Comparison of ENCODE assay signal across 12 mouse cellular contexts in genomic region chr9:27026708-27027107, GRCm38 (mm10). TPM values are rescaled to one million over a fixed set of nuclear protein-coding genes. Genes with fewer than 3 reads are reported as not detected.
A peak's percentile ranks its signal among the peaks of the same experiment; 100 is the strongest.
DNase-seq lines count a peak whose midpoint lies in the region; ATAC-seq and TF ChIP-seq lines count a peak whose summit lies in the region.
"Had no signal": no experiment of that assay in that cellular context is flagged by ENCODE, and none has a peak within 500 bp of the region (broad histone marks: within the 10 kb centered on the region; RNA-seq: fewer than 3 reads in every experiment).

No protein-coding gene starts in this region.

- H3K9me3 ChIP-seq in heart, embryonic 16.5 days (replicated peaks; ENCODE audit: control insufficient read depth, low read length): no peaks in the 10 kb centered on the region
- no peaks in the 10 kb centered on the region for H3K9me3 ChIP-seq in neural tube, embryonic 12.5 days
- H3K9me3 ChIP-seq in limb, embryonic 13.5 days: no peaks in the 10 kb centered on the region
- H3K9me3 ChIP-seq: liver, embryonic 15.5 days had no signal

- intact Hi-C loops in heart, adult 2 months (cut with DNase I): no loop called here
- intact Hi-C loops in gastrocnemius, postnatal 14 days (cut with DNase I; ENCODE audit: low total_unique reads): no loop called here

- peak overlapping the region; percentile 28; the same call in 1 of the 2 replicates for H3K4me2 ChIP-seq in heart, embryonic 16.5 days (ENCODE audit: low read depth, low read length)
- peak overlapping the region; percentile 87; the same call in 1 of the 2 replicates for H3K4me2 ChIP-seq in neural tube, embryonic 12.5 days (replicated peaks)
- H3K4me2 ChIP-seq in limb, embryonic 13.5 days (replicated peaks): peak overlapping the region; percentile 19; the same call in 1 of the 2 replicates

- no peaks in the 10 kb centered on the region for H3K27me3 ChIP-seq in heart, embryonic 16.5 days (ENCODE audit: control insufficient read depth, insufficient read depth, low read length)
- no peaks in the 10 kb centered on the region for H3K27me3 ChIP-seq in heart, adult 2 months (ENCODE audit: control insufficient read depth, insufficient read depth, low read length)
- H3K27me3 ChIP-seq in neural tube, embryonic 12.5 days (replicated peaks): no peaks in the 10 kb centered on the region
- no peaks in the 10 kb centered on the region for H3K27me3 ChIP-seq in limb, embryonic 13.5 days
- H3K27me3 ChIP-seq: liver, embryonic 15.5 days had no signal

- no peak overlapping the region for H3K9ac ChIP-seq in heart, embryonic 16.5 days (ENCODE audit: low read length)
- H3K9ac ChIP-seq in heart, adult 2 months (ENCODE audit: low read depth, low read length): no peak overlapping the region
- no peak overlapping the region for H3K9ac ChIP-seq in neural tube, embryonic 12.5 days
- no peak overlapping the region for H3K9ac ChIP-seq in limb, embryonic 13.5 days

- no peak for TF ChIP-seq POLR2A in heart, adult 2 months (IDR thresholded peaks at IDR 0.05; ENCODE audit: insufficient read depth, low read depth, low read length)

- no peak overlapping the region for H3K4me3 ChIP-seq in heart, embryonic 16.5 days (ENCODE audit: low read length)
- no peak overlapping the region for H3K4me3 ChIP-seq in heart, adult 2 months
- no peak overlapping the region for H3K4me3 ChIP-seq in neural tube, embryonic 12.5 days
- H3K4me3 ChIP-seq in limb, embryonic 13.5 days: no peak overlapping the region
- H3K4me3 ChIP-seq: liver, embryonic 15.5 days had no signal

- ATAC-seq in heart, embryonic 16.5 days (replicated peaks; ENCODE audit: extremely low read depth, insufficient read depth, low FRiP score): no peak
- no peak for ATAC-seq in neural tube, embryonic 12.5 days (ENCODE audit: low FRiP score, low read depth)
- ATAC-seq in limb, embryonic 13.5 days (ENCODE audit: low FRiP score, low read depth): no peak

- no peak overlapping the region for H3K27ac ChIP-seq in heart, embryonic 16.5 days (ENCODE audit: low read length)
- H3K27ac ChIP-seq in heart, adult 2 months: no peak overlapping the region
- no peak overlapping the region for H3K27ac ChIP-seq in neural tube, embryonic 12.5 days
- H3K27ac ChIP-seq in limb, embryonic 13.5 days: no peak overlapping the region
- H3K27ac ChIP-seq: liver, embryonic 15.5 days had no signal

- no peak for TF ChIP-seq CTCF in heart, adult 2 months (IDR thresholded peaks at IDR 0.05)

- DNase-seq in heart, adult 2 months: no peak
- no peak for DNase-seq in neural tube, embryonic 10.5 days (ENCODE audit: extremely low spot score, low spot score)
- peak; percentile 81 to 86 for DNase-seq in spleen, postnatal 36 days (ENCODE audit: low spot score in 2 of 2)
- no peak for DNase-seq in adrenal gland, postnatal 10 days
- no peak for DNase-seq in gastrocnemius, postnatal 14 days
- DNase-seq: adrenal gland, postnatal 36 days; cerebellum, postnatal 14 days; right cerebral cortex, postnatal 4 days had no signal

- WGBS in heart, embryonic 16.5 days: 52% methylated on average over 1 of the region's 1 CpGs
- WGBS in heart, adult 2 months: 33% methylated on average over 1 of the region's 1 CpGs
- WGBS in neural tube, embryonic 12.5 days: 83% methylated on average over 1 of the region's 1 CpGs
- 92% methylated on average over 1 of the region's 1 CpGs for WGBS in limb, embryonic 13.5 days

- peaks cover 34% of the 10 kb centered on the region for H3K4me1 ChIP-seq in heart, embryonic 16.5 days (ENCODE audit: control insufficient read depth, insufficient read depth, low read length)
- H3K4me1 ChIP-seq in heart, adult 2 months (ENCODE audit: control insufficient read depth, insufficient read depth, low read length): peaks cover 13% of the 10 kb centered on the region
- H3K4me1 ChIP-seq in neural tube, embryonic 12.5 days: peaks cover 36% of the 10 kb centered on the region
- H3K4me1 ChIP-seq in limb, embryonic 13.5 days: peaks cover 37% of the 10 kb centered on the region

- peaks cover 10% of the 10 kb centered on the region for H3K79me2 ChIP-seq in heart, adult 2 months (replicated peaks; ENCODE audit: control insufficient read depth, insufficient read depth, low read length)

- H3K36me3 ChIP-seq in heart, embryonic 16.5 days (ENCODE audit: control insufficient read depth, insufficient read depth): no peaks in the 10 kb centered on the region
- peaks cover 10% of the 10 kb centered on the region for H3K36me3 ChIP-seq in heart, adult 2 months (ENCODE audit: control insufficient read depth, insufficient read depth, low read length)
- peaks cover 4% of the 10 kb centered on the region; the same call in 1 of the 2 replicates for H3K36me3 ChIP-seq in neural tube, embryonic 12.5 days
- peaks cover 26% of the 10 kb centered on the region for H3K36me3 ChIP-seq in limb, embryonic 13.5 days

- TF ChIP-seq EP300 in heart, adult 2 months (IDR thresholded peaks at IDR 0.05; ENCODE audit: insufficient read depth, low read depth, low read length): no peak

RNA-seq across cellular contexts. Expression of gene Vps26b, which starts 3.2 kb away (rescaled TPM):
- 21.2 and 22.3 TPM in 2 replicates for polyA plus RNA-seq in heart, embryonic 16.5 days (2015; fragmentation: Nextera tagmentation; extraction: Ambion mirVana)
- total RNA-seq in heart, adult 2 months (2021): 10 to 100 TPM; 26.7 to 27.3 TPM
- polyA plus RNA-seq in heart, adult 2 months (2012; rRNA removed): 16.9 and 26.7 TPM in 2 replicates
- polyA plus RNA-seq in neural tube, embryonic 12.5 days (2016; fragmentation: Nextera tagmentation; extraction: Ambion mirVana): 66.2 TPM in 2 replicates
- 37.7 and 39.8 TPM in 2 replicates for polyA plus RNA-seq in limb, embryonic 13.5 days (2015; fragmentation: Nextera tagmentation; extraction: Ambion mirVana)
- total RNA-seq in adrenal gland, postnatal 10 days (2021): 10 to 100 TPM; 32.8 to 38.7 TPM
- total RNA-seq in gastrocnemius, postnatal 14 days (2021): 10 to 100 TPM; 28.1 to 28.4 TPM

RNA-seq across cellular contexts. Expression of gene Ncapd3, which starts 3.3 kb away (rescaled TPM):
- polyA plus RNA-seq in heart, embryonic 16.5 days (2015; fragmentation: Nextera tagmentation; extraction: Ambion mirVana): 21.0 and 22.8 TPM in 2 replicates
- 1 to 10 TPM; 8.5 to 9.0 TPM for total RNA-seq in heart, adult 2 months (2021)
- polyA plus RNA-seq in heart, adult 2 months (2012; rRNA removed): 10.0 and 14.5 TPM in 2 replicates
- 24.8 and 27.6 TPM in 2 replicates for polyA plus RNA-seq in neural tube, embryonic 12.5 days (2016; fragmentation: Nextera tagmentation; extraction: Ambion mirVana)
- polyA plus RNA-seq in limb, embryonic 13.5 days (2015; fragmentation: Nextera tagmentation; extraction: Ambion mirVana): 24.0 and 25.8 TPM in 2 replicates
- 10 to 100 TPM; 19.2 to 26.0 TPM for total RNA-seq in adrenal gland, postnatal 10 days (2021)
- 1 to 10 TPM; 5.1 to 6.8 TPM for total RNA-seq in gastrocnemius, postnatal 14 days (2021)

RNA-seq across cellular contexts. Expression of gene Thyn1, which starts 27.2 kb away (rescaled TPM):
- 89.7 and 90.6 TPM in 2 replicates for polyA plus RNA-seq in heart, embryonic 16.5 days (2015; fragmentation: Nextera tagmentation; extraction: Ambion mirVana)
- 10 to 100 TPM; 23.8 to 25.4 TPM for total RNA-seq in heart, adult 2 months (2021)
- 7.6 and 15.1 TPM in 2 replicates for polyA plus RNA-seq in heart, adult 2 months (2012; rRNA removed)
- polyA plus RNA-seq in neural tube, embryonic 12.5 days (2016; fragmentation: Nextera tagmentation; extraction: Ambion mirVana): 128 and 136 TPM in 2 replicates
- 148 and 153 TPM in 2 replicates for polyA plus RNA-seq in limb, embryonic 13.5 days (2015; fragmentation: Nextera tagmentation; extraction: Ambion mirVana)
- 10 to 100 TPM; 42.3 to 49.5 TPM for total RNA-seq in adrenal gland, postnatal 10 days (2021)
- 10 to 100 TPM; 24.1 to 28.4 TPM for total RNA-seq in gastrocnemius, postnatal 14 days (2021)

RNA-seq across cellular contexts. Expression of gene Acad8, which starts 27.3 kb away (rescaled TPM):
- 37.1 and 41.8 TPM in 2 replicates for polyA plus RNA-seq in heart, embryonic 16.5 days (2015; fragmentation: Nextera tagmentation; extraction: Ambion mirVana)
- 10 to 100 TPM; 51.6 to 56.3 TPM for total RNA-seq in heart, adult 2 months (2021)
- polyA plus RNA-seq in heart, adult 2 months (2012; rRNA removed): 32.0 and 57.6 TPM in 2 replicates
- 34.1 and 39.0 TPM in 2 replicates for polyA plus RNA-seq in neural tube, embryonic 12.5 days (2016; fragmentation: Nextera tagmentation; extraction: Ambion mirVana)
- 53.4 and 58.5 TPM in 2 replicates for polyA plus RNA-seq in limb, embryonic 13.5 days (2015; fragmentation: Nextera tagmentation; extraction: Ambion mirVana)
- 10 to 100 TPM; 75.6 to 95.6 TPM for total RNA-seq in adrenal gland, postnatal 10 days (2021)
- 10 to 100 TPM; 27.7 to 32.1 TPM for total RNA-seq in gastrocnemius, postnatal 14 days (2021)

Comparison
In these comparisons a context has a peak if more than half of its experiments do, and no peak if none do; other contexts are left out.
1. H3K4me2 ChIP-seq: peak in every context shown above with its lines; median percentile 87 in neural tube, embryonic 12.5 days; 28 in heart, embryonic 16.5 days; 19 in limb, embryonic 13.5 days.
2. DNase-seq: peak in spleen, postnatal 36 days (2 of 2); none in heart, adult 2 months (0 of 2), neural tube, embryonic 10.5 days (single experiment), adrenal gland, postnatal 10 days (single experiment) and gastrocnemius, postnatal 14 days (single experiment).